Mouse (Mus musculus) heart, postnatal 0 days (tissue): ENCODE data around the gene Clec5a. TPM values are rescaled to one million over a fixed set of nuclear protein-coding genes. Genes with fewer than 3 reads are reported as not detected.

Experiments
- ATAC-seq: fragments of 200-750 bp; cut with Nextera tagmentation; 2 replicates; pipeline ENCODE4 v1.8.0; 2017; ENCODE audit warnings: low read depth, moderate number of reproducible peaks, moderate library complexity; ENCODE audit not compliant: insufficient read depth
- DNase-seq: peaks from one replicate; pipeline ENCODE4 v3.0.0-alpha.2; 2016; ENCODE audit warnings: low spot score
- H3K27ac ChIP-seq: fragments of 300-500 bp; sonication (generic); 2 replicates; pipeline ENCODE4 v1.5.1; 2014; ENCODE audit warnings: low read depth, mild to moderate bottlenecking
- H3K27me3 ChIP-seq: fragments of 300-500 bp; sonication (generic); 2 replicates; pipeline ENCODE4 v1.6.1; 2014; ENCODE audit warnings: low read length, mixed read lengths; ENCODE audit not compliant: control insufficient read depth, insufficient read depth
- H3K36me3 ChIP-seq: fragments of 300-500 bp; sonication (generic); replicated peaks from 2 replicates; pipeline ENCODE4 v1.6.1; 2014; ENCODE audit warnings: low read length, mixed read lengths; ENCODE audit not compliant: control insufficient read depth, insufficient read depth
- H3K4me1 ChIP-seq: fragments of 300-500 bp; sonication (generic); 2 replicates; pipeline ENCODE4 v1.6.1; 2014; ENCODE audit warnings: antibody characterized with exemption; ENCODE audit not compliant: control insufficient read depth, insufficient read depth
- H3K4me2 ChIP-seq: fragments of 300-500 bp; sonication (generic); 2 replicates; pipeline ENCODE4 v1.6.1; 2014; ENCODE audit warnings: low read depth, mild to moderate bottlenecking, low read length, moderate library complexity
- H3K4me3 ChIP-seq: fragments of 300-500 bp; sonication (generic); 2 replicates; pipeline ENCODE4 v1.5.1; 2014; ENCODE audit warnings: low read depth, low read length
- H3K9ac ChIP-seq: fragments of 300-500 bp; sonication (generic); replicated peaks from 2 replicates; pipeline ENCODE4 v1.6.1; 2014; ENCODE audit warnings: low read depth, low read length, mixed read lengths
- H3K9me3 ChIP-seq: fragments of 300-500 bp; sonication (generic); replicated peaks from 2 replicates; pipeline ENCODE4 v1.6.1; 2016; ENCODE audit warnings: low read length; ENCODE audit not compliant: control insufficient read depth
- CTCF ChIP-seq: IDR thresholded peaks from 2 replicates; pipeline ENCODE4 v1.5.1; 2016; ENCODE audit warnings: antibody characterized with exemption, control low read depth, low read depth
- EP300 ChIP-seq: IDR thresholded peaks from 2 replicates; pipeline ENCODE4 v1.6.1; 2016; ENCODE audit warnings: antibody characterized with exemption, low read depth
- WGBS: fragments of 180-500 bp; shearing (Covaris S2); extraction: QIAGEN DNeasy Blood & Tissue Kit; methylation state at CpG from one replicate; pipeline ENCODE4 v1.1.7; 2014; 5-methylcytosine and 5-hydroxymethylcytosine counted together
- polyA plus RNA-seq: library from polyadenylated mRNA; unstranded; fragments of >200 nt; fragmentation: Nextera tagmentation; extraction: Ambion mirVana; gene quantifications from 2 replicates; pipeline ENCODE4 v1.2.1, GENCODE M21; 2015
- total RNA-seq: library from RNA; depleted of rRNA; stranded (reverse); fragments of >200 nt; gene quantifications from 2 replicates; pipeline ENCODE4 v1.2.3, GENCODE M21; 2014; ENCODE audit warnings: low replicate concordance; rRNA removed

Gene Clec5a
- total and polyA plus RNA-seq, 2 experiments from 2014 or later: 0.48 to 3.3 TPM

- Histone ChIP-seq H3K4me3 (no peak overlapping the region), H3K4me2 (no peak overlapping the region), H3K27ac (no peak overlapping the region), H3K4me1 (no peaks in the 10 kb centered on the region), H3K9me3 (no peaks in the 10 kb centered on the region), H3K9ac (no peak overlapping the region), H3K27me3 (no peaks in the 10 kb centered on the region), H3K36me3 (no peaks in the 10 kb centered on the region)
- no peak for ATAC-seq
- TF ChIP-seq CTCF: no peak
- TF ChIP-seq EP300: no peak
- no peak for DNase-seq
- 76% methylated on average over 6 of the region's 6 CpGs for WGBS
Observed at GRCm38 (mm10) chr6:40584336-40584735, 1.3 kb downstream of the Clec5a start.

GRCm38 (mm10) chr6:40576305-40576704, 9.3 kb downstream of the Clec5a start:
- ATAC-seq: no peak
- no peaks in the 10 kb centered on the region for H3K4me1 ChIP-seq
- H3K4me2 ChIP-seq: no peak overlapping the region
- no peaks in the 10 kb centered on the region for H3K27me3 ChIP-seq
- WGBS: 78% methylated on average over 1 of the region's 1 CpGs
- H3K9ac ChIP-seq: no peak overlapping the region
- TF ChIP-seq EP300 (no peak), CTCF (no peak)
- no peak overlapping the region for H3K27ac ChIP-seq
- H3K36me3 ChIP-seq: no peaks in the 10 kb centered on the region
- no peak overlapping the region for H3K4me3 ChIP-seq
- no peaks in the 10 kb centered on the region for H3K9me3 ChIP-seq
- DNase-seq: no peak

- no peak for TF ChIP-seq EP300
- TF ChIP-seq CTCF: no peak
- Histone ChIP-seq H3K9ac (no peak overlapping the region), H3K4me1 (no peaks in the 10 kb centered on the region), H3K4me2 (no peak overlapping the region), H3K36me3 (no peaks in the 10 kb centered on the region), H3K4me3 (no peak overlapping the region), H3K9me3 (no peaks in the 10 kb centered on the region), H3K27ac (no peak overlapping the region), H3K27me3 (no peaks in the 10 kb centered on the region)
- DNase-seq: no peak
- no peak for ATAC-seq
- WGBS: 52% methylated on average over 3 of the region's 3 CpGs
Observed at GRCm38 (mm10) chr6:40573618-40574017, 12.0 kb downstream of the Clec5a start.

- no peaks in the 10 kb centered on the region for H3K4me1 ChIP-seq
- no peak for TF ChIP-seq CTCF
- no peak for TF ChIP-seq EP300
- H3K4me3 ChIP-seq: no peak within 1 kb of the TSS
- H3K27ac ChIP-seq: no peak within 1 kb of the TSS
- no peak for ATAC-seq
- 79% methylated on average over 3 of the region's 3 CpGs for WGBS
- H3K36me3 ChIP-seq: no peaks in the 10 kb centered on the region
- no peak within 1 kb of the TSS for H3K4me2 ChIP-seq
- no peak for DNase-seq
- no peak within 1 kb of the TSS for H3K9ac ChIP-seq
- no peaks in the 10 kb centered on the region for H3K9me3 ChIP-seq
- no peaks in the 10 kb centered on the region for H3K27me3 ChIP-seq
Observed at GRCm38 (mm10) chr6:40569187-40569586, 16.4 kb downstream of the Clec5a start, which contains the start of gene Olfr460. TSS of gene Olfr460 (plus strand) at chr6:40569487.

- no peak within 1 kb of the TSS for H3K4me2 ChIP-seq
- no peaks in the 10 kb centered on the region for H3K4me1 ChIP-seq
Observed at GRCm38 (mm10) chr6:40554950-40555349, 30.7 kb downstream of the Clec5a start, which contains the start of gene Olfr461. TSS of gene Olfr461 (minus strand) at chr6:40555050.

GRCm38 (mm10) chr6:40544690-40545089, 40.9 kb downstream of the Clec5a start:
- Histone ChIP-seq H3K9me3 (no peaks in the 10 kb centered on the region), H3K4me3 (no peak overlapping the region), H3K27ac (no peak overlapping the region), H3K27me3 (no peaks in the 10 kb centered on the region), H3K36me3 (no peaks in the 10 kb centered on the region), H3K4me2 (no peak overlapping the region), H3K4me1 (no peaks in the 10 kb centered on the region), H3K9ac (no peak overlapping the region)
- no peak for DNase-seq
- no peak for ATAC-seq
- TF ChIP-seq CTCF (no peak), EP300 (no peak)
- WGBS: 66% methylated on average over 10 of the region's 10 CpGs

More at GRCm38 (mm10) chr6:40554950-40555349, 30.7 kb downstream of the Clec5a start, which contains the start of gene Olfr461:
- Histone ChIP-seq H3K36me3 (no peaks in the 10 kb centered on the region), H3K27ac (no peak within 1 kb of the TSS), H3K27me3 (no peaks in the 10 kb centered on the region), H3K4me3 (no peak within 1 kb of the TSS), H3K9ac (no peak within 1 kb of the TSS), H3K9me3 (no peaks in the 10 kb centered on the region)
- no peak for DNase-seq
- no peak for ATAC-seq
- TF ChIP-seq CTCF: no peak
- TF ChIP-seq EP300: no peak
- 74% methylated on average over 2 of the region's 2 CpGs for WGBS

Other genes with a start within 250 kb of the Clec5a start
- 2.3 and 13.7 TPM in 2 replicates for gene E330009J07Rik, start 149.7 kb downstream of the Clec5a start, total RNA-seq
- gene E330009J07Rik, start 149.7 kb downstream of the Clec5a start, polyA plus RNA-seq: 1.1 and 1.6 TPM in 2 replicates
- not detected in 2 replicates for gene Wee2, start 146.7 kb downstream of the Clec5a start, total RNA-seq
- not detected in 2 replicates for gene Wee2, start 146.7 kb downstream of the Clec5a start, polyA plus RNA-seq
- gene Ssbp1, start 114.5 kb downstream of the Clec5a start, total RNA-seq: 5.5 and 11.4 TPM in 2 replicates
- 111 and 116 TPM in 2 replicates for gene Ssbp1, start 114.5 kb downstream of the Clec5a start, polyA plus RNA-seq
- not detected in 2 replicates for gene Tas2r137, start 94.6 kb downstream of the Clec5a start, total RNA-seq
- gene Tas2r137, start 94.6 kb downstream of the Clec5a start, polyA plus RNA-seq: not detected in 2 replicates
- gene Tas2r108, start 92.3 kb downstream of the Clec5a start, total RNA-seq: not detected in 2 replicates
- not detected in 2 replicates for gene Tas2r108, start 92.3 kb downstream of the Clec5a start, polyA plus RNA-seq
- gene Prss37, start 66.3 kb downstream of the Clec5a start, total RNA-seq: not detected in 2 replicates
- gene Prss37, start 66.3 kb downstream of the Clec5a start, polyA plus RNA-seq: not detected in 2 replicates
- gene Olfr461, start 30.8 kb downstream of the Clec5a start, total RNA-seq: not detected in 2 replicates
- 0.08 TPM in 1 of 2 replicates, not detected in the other for gene Olfr461, start 30.8 kb downstream of the Clec5a start, polyA plus RNA-seq
- gene Olfr460, start 16.3 kb downstream of the Clec5a start, total RNA-seq: not detected in 2 replicates
- gene Olfr460, start 16.3 kb downstream of the Clec5a start, polyA plus RNA-seq: not detected in 2 replicates
- not detected in 2 replicates for gene Tas2r138, start 27.5 kb upstream of the Clec5a start, total RNA-seq
- gene Tas2r138, start 27.5 kb upstream of the Clec5a start, polyA plus RNA-seq: not detected in 2 replicates
- gene Mgam, start 43.0 kb upstream of the Clec5a start, total RNA-seq: 0.08 TPM in 1 of 2 replicates, not detected in the other
- 0.01 and 0.03 TPM in 2 replicates for gene Mgam, start 43.0 kb upstream of the Clec5a start, polyA plus RNA-seq